Mouse (Mus musculus): ENCODE measurements around the gene Gm21746. TPM values are rescaled to one million over a fixed set of nuclear protein-coding genes. Genes with fewer than 3 reads are reported as not detected.

Gene Gm21746
- polyA plus RNA-seq (2012), result not detected in 2 replicates

DNA sequence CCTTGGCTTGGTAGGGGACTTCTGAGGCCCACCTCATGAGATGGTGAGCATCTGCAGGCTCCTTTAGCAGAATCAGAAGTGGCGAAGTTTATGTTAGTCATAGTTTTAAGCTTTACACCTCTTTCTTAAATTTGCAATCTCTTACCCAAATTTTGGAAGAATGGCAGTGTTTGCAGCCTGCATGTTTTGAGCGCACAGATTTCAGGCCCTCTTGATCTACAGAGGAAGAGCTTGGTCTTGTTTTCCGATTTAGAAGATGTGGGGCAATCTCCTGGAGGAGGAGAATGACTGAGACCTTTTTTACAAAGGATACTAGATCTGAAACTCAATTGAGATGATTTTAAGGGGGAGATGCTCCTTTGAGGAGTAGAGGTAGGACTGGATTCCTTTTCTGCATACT, at the start of gene Gm21746:
Gm21746 (minus strand) TSS at position 101 of the 400 bp plus-strand sequence.

DNA sequence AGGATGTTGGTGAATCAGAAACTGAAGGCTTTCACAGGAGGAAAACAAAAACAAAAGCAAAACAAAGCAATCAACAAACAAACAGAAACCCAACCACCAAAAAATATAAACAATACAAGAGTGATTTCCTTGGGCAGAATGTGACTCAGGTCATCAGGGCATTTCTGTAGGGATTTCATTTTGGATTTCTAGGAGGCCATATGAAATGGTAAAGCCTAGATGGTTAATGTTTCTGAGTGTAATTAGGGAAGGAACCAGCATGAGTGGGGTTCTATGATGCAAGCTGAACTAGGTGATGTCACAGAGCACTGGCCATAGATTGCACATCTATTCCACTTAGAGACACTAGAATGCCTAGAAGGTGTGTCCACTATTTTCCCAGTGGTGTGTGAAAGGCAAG, 29.0 kb upstream of the Gm21746 start, which contains the start of gene Gm20873:
Gm20873 (plus strand) TSS at position 301 of the 400 bp plus-strand sequence.

Other genes starting within 250 kb of the Gm21746 start
- not detected in 2 replicates for gene Gm20873, start 29.1 kb upstream of the Gm21746 start, polyA plus RNA-seq (2012)

Data from megakaryocyte-erythroid progenitor cell, adult 5 weeks (primary cell).